Mouse (Mus musculus): ENCODE data around the gene Shb. TPM values are rescaled to one million over a fixed set of nuclear protein-coding genes. Genes with fewer than 3 reads are reported as not detected.
A peak's percentile ranks its signal among the peaks of the same experiment; 100 is the strongest.

Gene Shb
- polyA plus RNA-seq, 1 experiment, result 6.5 TPM

DNA sequence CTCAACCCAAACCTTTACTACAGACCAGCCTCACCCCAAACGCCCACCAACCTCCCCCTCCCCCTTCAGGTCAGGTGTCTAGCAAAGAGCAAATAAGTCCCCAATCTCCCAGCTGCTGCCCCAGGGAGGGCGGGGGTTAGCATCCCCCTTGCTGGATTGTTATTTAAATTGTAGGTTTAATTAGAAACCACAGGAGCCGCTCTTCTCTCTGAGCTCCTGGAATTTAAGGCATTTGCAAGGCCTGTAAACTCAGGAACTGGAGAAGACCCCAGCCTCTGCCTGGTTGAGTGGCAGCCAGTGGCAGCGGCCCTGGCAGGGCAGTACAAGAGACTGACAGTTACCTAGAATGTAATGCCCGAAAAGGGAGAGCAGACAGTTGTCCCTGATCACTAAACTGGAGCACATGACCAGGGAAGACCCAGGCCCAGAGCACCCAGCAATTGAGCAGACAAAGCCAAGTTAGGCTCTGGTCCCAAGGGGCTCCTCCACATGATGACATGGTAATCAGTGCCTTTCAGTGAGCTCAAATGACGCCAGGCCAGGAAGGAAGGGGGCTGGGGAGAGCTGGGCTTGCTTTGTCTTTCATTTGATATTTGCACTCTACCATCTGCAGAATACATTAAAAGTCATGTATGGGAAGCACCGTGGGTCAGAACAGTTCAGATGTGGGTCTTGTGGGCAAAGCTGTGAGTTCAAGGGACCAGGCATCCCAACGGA, 42.1 kb downstream of the Shb start:
- H3K27ac ChIP-seq (ENCODE audit: control insufficient read depth, insufficient read depth, low read depth, low read length, poor library complexity), result no peak overlapping the region

DNA sequence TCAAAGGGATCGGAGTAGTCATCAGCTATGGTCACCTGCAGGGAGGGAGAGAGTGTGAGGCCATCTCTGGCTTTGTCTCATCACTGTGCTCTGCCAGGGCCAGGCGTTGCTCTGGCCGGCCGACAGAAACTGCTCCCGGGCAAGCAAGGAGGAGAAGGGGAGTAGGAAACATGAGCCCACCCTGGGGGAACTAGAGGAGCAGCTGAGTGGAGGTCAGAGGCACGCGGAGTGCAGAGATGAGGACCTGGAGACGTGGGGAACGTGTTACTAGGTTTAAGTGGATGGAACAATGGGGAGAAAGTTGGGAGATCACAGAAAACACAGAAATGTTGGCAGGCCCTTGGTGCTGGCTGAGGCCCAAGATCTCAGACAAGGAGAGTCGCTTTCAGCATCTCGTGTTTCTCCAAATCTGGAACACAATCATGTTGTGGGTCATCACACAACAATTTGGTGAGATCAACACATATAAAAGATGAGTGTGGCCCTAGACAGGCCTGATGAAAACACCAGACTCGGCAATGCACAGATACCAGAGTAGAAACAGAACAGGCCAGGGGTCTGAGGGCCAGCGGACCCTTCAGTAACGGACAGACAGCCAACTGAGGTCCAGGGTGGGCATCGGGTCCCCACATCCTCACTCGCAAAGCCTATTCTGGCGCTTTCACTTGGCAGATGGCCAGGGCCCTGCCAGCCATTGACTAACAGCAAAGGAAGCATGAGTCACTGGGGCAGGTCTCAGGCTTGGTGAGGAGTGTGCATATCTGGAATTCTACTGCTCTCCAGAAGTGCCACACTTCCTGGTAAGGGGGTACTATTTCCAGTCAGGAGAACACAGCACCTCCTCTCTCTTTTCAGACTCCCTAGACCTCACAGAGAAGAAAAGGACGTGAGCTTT, 42.9 kb downstream of the Shb start:
- 54% methylated on average over 18 of the region's 18 CpGs for WGBS
- TF ChIP-seq CTCF (IDR thresholded peaks at IDR 0.05; ENCODE audit: control insufficient read depth, insufficient read depth, low read length) (no peak), POLR2A (IDR thresholded peaks at IDR 0.05; ENCODE audit: borderline replicate concordance, control insufficient read depth, low read depth, low read length) (no peak)
- H3K4me3 ChIP-seq (replicated peaks; ENCODE audit: control insufficient read depth, low read depth, low read length), result no peak overlapping the region
- H3K27ac ChIP-seq (ENCODE audit: control insufficient read depth, insufficient read depth, low read depth, low read length, poor library complexity), result peak overlapping the region; percentile 26; the same call in 1 of the 2 replicates
- peaks cover 7% of the 10 kb centered on the region for H3K4me1 ChIP-seq (ENCODE audit: control insufficient read depth, insufficient read depth, low read length)

More for the DNA sequence above, 42.1 kb downstream of the Shb start:
- Histone ChIP-seq H3K4me3 (replicated peaks; ENCODE audit: control insufficient read depth, low read depth, low read length) (no peak overlapping the region), H3K4me1 (ENCODE audit: control insufficient read depth, insufficient read depth, low read length) (peaks cover 7% of the 10 kb centered on the region)
- 43% methylated on average over 8 of the region's 8 CpGs for WGBS
- no peak for TF ChIP-seq POLR2A (IDR thresholded peaks at IDR 0.05; ENCODE audit: borderline replicate concordance, control insufficient read depth, low read depth, low read length)
- no peak for TF ChIP-seq CTCF (IDR thresholded peaks at IDR 0.05; ENCODE audit: control insufficient read depth, insufficient read depth, low read length)

- Histone ChIP-seq H3K4me1 (ENCODE audit: control insufficient read depth, insufficient read depth, low read length) (peaks cover 7% of the 10 kb centered on the region), H3K4me3 (replicated peaks; ENCODE audit: control insufficient read depth, low read depth, low read length) (no peak overlapping the region), H3K27ac (ENCODE audit: control insufficient read depth, insufficient read depth, low read depth, low read length, poor library complexity) (no peak overlapping the region)
- WGBS, result 10% methylated on average over 6 of the region's 6 CpGs
- no peak for TF ChIP-seq CTCF (IDR thresholded peaks at IDR 0.05; ENCODE audit: control insufficient read depth, insufficient read depth, low read length)
- no peak for TF ChIP-seq POLR2A (IDR thresholded peaks at IDR 0.05; ENCODE audit: borderline replicate concordance, control insufficient read depth, low read depth, low read length)
Measured at GRCm38 (mm10) chr4:45487681-45488081, 44.6 kb downstream of the Shb start.

DNA sequence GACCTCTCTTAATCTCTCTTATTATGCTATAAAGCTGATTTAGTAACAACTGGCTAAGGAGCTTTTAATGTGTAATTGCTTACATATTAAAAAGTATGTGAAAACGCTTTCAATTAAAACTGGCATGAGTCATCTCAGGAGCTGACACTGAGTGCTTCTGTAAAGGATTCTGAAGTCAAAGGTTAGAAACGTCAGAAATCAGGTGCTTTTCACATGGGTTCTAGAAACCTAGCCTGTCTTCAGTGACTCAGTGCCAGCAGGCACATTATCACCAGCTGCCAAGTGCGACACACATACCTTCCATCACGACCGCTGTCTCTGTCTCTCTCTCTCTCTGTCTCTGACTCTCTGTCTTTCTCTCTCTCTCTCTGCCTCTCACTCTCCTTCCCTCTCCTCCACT, 47.2 kb downstream of the Shb start:
- Histone ChIP-seq H3K27ac (ENCODE audit: control insufficient read depth, insufficient read depth, low read depth, low read length, poor library complexity) (no peak overlapping the region), H3K4me1 (ENCODE audit: control insufficient read depth, insufficient read depth, low read length) (peaks cover 5% of the 10 kb centered on the region)
- WGBS, result 85% methylated on average over 5 of the region's 5 CpGs

DNA sequence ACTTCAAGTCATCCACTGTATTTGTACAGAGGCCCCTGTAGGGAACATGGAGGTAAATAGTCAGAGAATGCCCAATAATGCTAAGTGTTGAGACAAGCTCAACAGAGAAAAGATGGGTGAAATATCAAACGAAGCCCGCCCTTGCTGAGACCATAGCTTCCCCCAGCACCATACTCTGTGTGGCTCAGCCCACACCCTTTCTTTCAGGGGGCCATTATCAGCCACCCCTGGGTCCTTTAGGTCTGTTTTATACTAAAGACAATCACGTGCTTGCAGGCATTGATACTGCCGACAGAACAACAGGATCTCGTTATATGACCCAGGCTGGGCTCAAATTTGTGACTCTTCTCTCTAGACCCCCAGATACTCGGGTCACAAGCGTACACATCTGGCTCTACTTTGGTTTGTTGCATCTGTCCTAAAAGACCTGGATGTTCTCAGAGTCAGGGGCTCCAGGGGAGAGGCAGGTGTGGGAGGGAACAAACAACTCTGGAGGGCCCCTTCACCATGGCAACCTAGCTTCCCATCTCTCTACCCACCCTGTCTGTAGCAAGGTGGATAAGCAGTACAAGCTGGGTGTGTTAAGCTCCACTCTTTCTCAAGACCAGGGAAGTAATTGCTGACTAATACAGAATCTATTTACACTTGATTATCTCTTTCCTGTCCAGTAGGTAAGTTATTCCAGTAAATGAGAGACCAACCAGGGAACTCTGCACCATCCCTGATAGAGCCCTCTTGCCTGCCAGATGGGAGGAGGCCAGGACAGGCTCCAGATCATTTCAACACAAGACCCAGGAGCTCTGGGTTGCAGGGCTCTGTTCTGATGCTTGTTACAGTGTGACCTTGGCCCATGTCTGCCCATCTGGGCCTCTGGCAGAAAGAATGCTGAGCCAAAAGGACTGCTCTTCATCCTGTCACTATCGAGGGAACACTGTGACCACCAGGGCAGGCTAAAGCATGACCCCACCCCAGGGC, 48.7 kb downstream of the Shb start:
- Histone ChIP-seq H3K4me1 (ENCODE audit: control insufficient read depth, insufficient read depth, low read length) (peaks cover 3% of the 10 kb centered on the region), H3K4me3 (replicated peaks; ENCODE audit: control insufficient read depth, low read depth, low read length) (no peak overlapping the region)
- 81% methylated on average over 8 of the region's 8 CpGs for WGBS

More for the DNA sequence above, 47.2 kb downstream of the Shb start:
- TF ChIP-seq CTCF (IDR thresholded peaks at IDR 0.05; ENCODE audit: control insufficient read depth, insufficient read depth, low read length) (no peak), POLR2A (IDR thresholded peaks at IDR 0.05; ENCODE audit: borderline replicate concordance, control insufficient read depth, low read depth, low read length) (no peak)
- H3K4me3 ChIP-seq (replicated peaks; ENCODE audit: control insufficient read depth, low read depth, low read length), result no peak overlapping the region

GRCm38 (mm10) chr4:45482271-45482670, 50.0 kb downstream of the Shb start:
- WGBS, result 85% methylated on average over 13 of the region's 13 CpGs
- Histone ChIP-seq H3K27ac (ENCODE audit: control insufficient read depth, insufficient read depth, low read depth, low read length, poor library complexity) (no peak overlapping the region), H3K4me1 (ENCODE audit: control insufficient read depth, insufficient read depth, low read length) (no peaks in the 10 kb centered on the region), H3K4me3 (replicated peaks; ENCODE audit: control insufficient read depth, low read depth, low read length) (no peak overlapping the region)
- no peak for TF ChIP-seq CTCF (IDR thresholded peaks at IDR 0.05; ENCODE audit: control insufficient read depth, insufficient read depth, low read length)
- TF ChIP-seq POLR2A (IDR thresholded peaks at IDR 0.05; ENCODE audit: borderline replicate concordance, control insufficient read depth, low read depth, low read length), result no peak

More for the DNA sequence above, 48.7 kb downstream of the Shb start:
- H3K27ac ChIP-seq (ENCODE audit: control insufficient read depth, insufficient read depth, low read depth, low read length, poor library complexity), result no peak overlapping the region
- no peak for TF ChIP-seq POLR2A (IDR thresholded peaks at IDR 0.05; ENCODE audit: borderline replicate concordance, control insufficient read depth, low read depth, low read length)
- TF ChIP-seq CTCF (IDR thresholded peaks at IDR 0.05; ENCODE audit: control insufficient read depth, insufficient read depth, low read length), result no peak

GRCm38 (mm10) chr4:45481431-45481830, 50.8 kb downstream of the Shb start:
- TF ChIP-seq CTCF (IDR thresholded peaks at IDR 0.05; ENCODE audit: control insufficient read depth, insufficient read depth, low read length) (no peak), POLR2A (IDR thresholded peaks at IDR 0.05; ENCODE audit: borderline replicate concordance, control insufficient read depth, low read depth, low read length) (no peak)
- Histone ChIP-seq H3K27ac (ENCODE audit: control insufficient read depth, insufficient read depth, low read depth, low read length, poor library complexity) (no peak overlapping the region), H3K4me1 (ENCODE audit: control insufficient read depth, insufficient read depth, low read length) (no peaks in the 10 kb centered on the region), H3K4me3 (replicated peaks; ENCODE audit: control insufficient read depth, low read depth, low read length) (no peak overlapping the region)
- 81% methylated on average over 5 of the region's 5 CpGs for WGBS

Measured in bone marrow, adult 2 months (tissue).